Mouse (Mus musculus) hindbrain, embryonic 16.5 days (tissue): Measurements from ENCODE around the gene Gm21961. TPM values are rescaled to one million over a fixed set of nuclear protein-coding genes. Genes with fewer than 3 reads are reported as not detected.
"Not testable (repeated sequence)": the region's sequence is repeated elsewhere in the genome, so short reads cannot be mapped to it uniquely, and the experiment has no call there.

Experiments used
- ATAC-seq: fragments of 200-750 bp; cut with Nextera tagmentation; 2 replicates; pipeline ENCODE4 v1.8.0; 2017; ENCODE audit warnings: moderate TSS enrichment, moderate library complexity
- H3K27ac ChIP-seq: fragments of 300-500 bp; sonication (generic); 2 replicates; pipeline ENCODE4 v1.5.1; 2014; ENCODE audit warnings: low read depth, mild to moderate bottlenecking, control low read depth, low read length, moderate library complexity
- H3K27me3 ChIP-seq: fragments of 300-500 bp; sonication (generic); replicated peaks from 2 replicates; pipeline ENCODE4 v1.6.1; 2014; ENCODE audit warnings: low read length; ENCODE audit not compliant: control insufficient read depth, insufficient read depth
- H3K36me3 ChIP-seq: fragments of 300-500 bp; sonication (generic); 2 replicates; pipeline ENCODE4 v1.6.1; 2014; ENCODE audit warnings: mild to moderate bottlenecking, low read length, moderate library complexity, mixed read lengths; ENCODE audit not compliant: control insufficient read depth, insufficient read depth
- H3K4me1 ChIP-seq: fragments of 300-500 bp; sonication (generic); 2 replicates; pipeline ENCODE4 v1.6.1; 2014; ENCODE audit warnings: low read depth, low read length; ENCODE audit not compliant: control insufficient read depth, insufficient read depth
- H3K4me2 ChIP-seq: fragments of 300-500 bp; sonication (generic); 2 replicates; pipeline ENCODE4 v1.6.1; 2014; ENCODE audit warnings: mild to moderate bottlenecking, low read length, control low read depth, moderate library complexity
- H3K4me3 ChIP-seq: fragments of 300-500 bp; sonication (generic); 2 replicates; pipeline ENCODE4 v1.5.1; 2014; ENCODE audit warnings: mild to moderate bottlenecking, low read length, control low read depth, moderate library complexity
- H3K9ac ChIP-seq: fragments of 300-500 bp; sonication (generic); 2 replicates; pipeline ENCODE4 v1.6.1; 2014; ENCODE audit warnings: low read depth, mild to moderate bottlenecking, control low read depth, low read length, moderate library complexity
- H3K9me3 ChIP-seq: fragments of 300-500 bp; sonication (generic); 2 replicates; pipeline ENCODE4 v1.6.1; 2014; ENCODE audit warnings: mild to moderate bottlenecking, low read length, moderate library complexity; ENCODE audit not compliant: control insufficient read depth
- WGBS: fragments of 180-500 bp; shearing (Covaris S2); extraction: QIAGEN DNeasy Blood & Tissue Kit; methylation state at CpG from one replicate; pipeline ENCODE4 v1.1.7; 2014; 5-methylcytosine and 5-hydroxymethylcytosine counted together
- polyA plus RNA-seq: library from polyadenylated mRNA; unstranded; fragments of >200 nt; fragmentation: Nextera tagmentation; extraction: Ambion mirVana; gene quantifications from 2 replicates; pipeline ENCODE4 v1.2.1, GENCODE M21; 2015

Gene Gm21961
- polyA plus RNA-seq: not detected in 2 replicates

DNA sequence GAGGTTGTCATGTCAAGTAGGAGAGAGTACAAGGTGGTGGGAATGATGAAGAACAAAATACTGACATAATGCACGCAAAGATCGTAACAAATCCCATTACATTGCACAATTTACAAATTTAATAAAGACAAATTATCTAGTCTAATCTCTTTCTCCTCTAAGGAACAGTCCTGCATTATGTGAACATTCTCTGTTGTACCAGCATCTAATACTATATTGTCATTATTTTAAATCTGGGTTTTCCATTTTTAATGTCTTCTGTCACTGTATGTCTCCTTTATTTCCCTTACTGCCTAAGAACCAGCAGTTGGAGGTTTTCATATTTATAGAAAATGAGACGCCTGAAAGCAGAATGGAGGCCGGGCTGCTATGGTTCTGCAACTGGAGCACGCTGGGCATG, at the start of gene Gm21961:
Gm21961 (minus strand) TSS at position 101 of the 400 bp plus-strand sequence.
- no peaks in the 10 kb centered on the region for H3K27me3 ChIP-seq
- no peak within 1 kb of the TSS for H3K9ac ChIP-seq
- 93% methylated on average over 5 of the region's 5 CpGs for WGBS
- H3K4me1 ChIP-seq: no peaks in the 10 kb centered on the region
- no peak within 1 kb of the TSS for H3K27ac ChIP-seq
- H3K4me3 ChIP-seq: no peak within 1 kb of the TSS
- no peaks in the 10 kb centered on the region for H3K36me3 ChIP-seq
- no peak within 1 kb of the TSS for H3K4me2 ChIP-seq
- no peaks in the 10 kb centered on the region for H3K9me3 ChIP-seq
- ATAC-seq: no peak

DNA sequence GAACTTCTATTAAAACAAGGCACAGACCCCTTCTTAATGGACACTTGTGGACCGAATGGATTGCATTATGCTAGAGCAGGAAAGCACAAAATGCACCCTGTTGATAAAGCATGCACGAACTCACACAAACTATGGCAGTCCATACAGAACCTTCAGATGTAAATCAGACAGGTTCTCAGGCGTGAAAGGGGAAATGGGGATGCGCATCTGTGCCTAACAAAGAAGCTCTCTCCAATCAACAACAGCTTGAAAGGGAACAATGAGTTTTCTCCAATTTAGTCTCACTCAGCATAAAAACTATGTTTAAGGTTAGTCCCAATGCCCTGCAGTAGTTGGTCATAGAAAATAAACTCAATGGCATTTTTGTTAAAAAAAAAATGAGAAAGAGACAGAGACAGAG, 27.3 kb upstream of the Gm21961 start:
- H3K27me3 ChIP-seq: no peaks in the 10 kb centered on the region
- H3K36me3 ChIP-seq: no peaks in the 10 kb centered on the region
- no peaks in the 10 kb centered on the region for H3K9me3 ChIP-seq
- no peak overlapping the region for H3K4me2 ChIP-seq
- no peak for ATAC-seq
- H3K4me3 ChIP-seq: no peak overlapping the region
- H3K9ac ChIP-seq: no peak overlapping the region
- 21% methylated on average over 4 of the region's 4 CpGs for WGBS
- no peaks in the 10 kb centered on the region for H3K4me1 ChIP-seq
- H3K27ac ChIP-seq: no peak overlapping the region

DNA sequence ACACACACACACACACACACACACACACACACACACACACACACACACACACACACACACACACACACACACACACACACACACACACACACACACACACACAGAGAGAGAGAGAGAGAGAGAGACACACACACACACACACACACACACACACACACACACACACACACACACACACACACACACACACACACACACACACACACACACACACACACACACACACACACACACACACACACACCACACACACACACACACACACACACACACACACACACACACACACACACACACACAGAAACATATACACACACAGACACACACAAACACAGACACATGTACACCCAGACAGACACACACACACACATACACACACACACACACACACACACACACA, 24.5 kb upstream of the Gm21961 start:
- H3K9me3 ChIP-seq, H3K4me3 ChIP-seq, ATAC-seq, H3K27ac ChIP-seq, H3K4me1 ChIP-seq, H3K36me3 ChIP-seq, H3K4me2 ChIP-seq, H3K27me3 ChIP-seq, H3K9ac ChIP-seq: not testable (repeated sequence)

DNA sequence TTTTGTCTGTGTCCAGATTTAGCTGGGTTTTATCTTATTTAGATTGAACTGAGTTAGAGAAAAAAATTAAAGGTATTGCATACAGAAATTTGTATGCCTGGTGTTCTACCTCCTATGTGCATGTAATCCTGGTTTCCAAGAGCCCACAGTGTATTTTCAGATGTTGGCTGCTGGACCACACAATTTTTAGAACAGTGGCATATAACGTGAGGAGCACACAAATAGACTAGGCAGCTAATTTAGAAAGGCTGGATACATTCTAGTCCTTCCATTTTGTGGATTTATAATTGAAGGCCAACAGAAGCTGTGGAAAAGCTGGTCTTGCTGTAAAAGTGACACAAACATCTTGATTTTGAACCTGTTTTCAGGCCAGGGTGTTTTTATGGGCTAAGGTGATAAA, 3.3 kb upstream of the Gm21961 start:
- Histone ChIP-seq H3K4me3 (no peak overlapping the region), H3K36me3 (no peaks in the 10 kb centered on the region), H3K9ac (no peak overlapping the region), H3K27ac (no peak overlapping the region), H3K4me2 (no peak overlapping the region), H3K4me1 (no peaks in the 10 kb centered on the region), H3K27me3 (no peaks in the 10 kb centered on the region), H3K9me3 (no peaks in the 10 kb centered on the region)
- no peak for ATAC-seq
- WGBS: 75% methylated on average over 1 of the region's 1 CpGs

DNA sequence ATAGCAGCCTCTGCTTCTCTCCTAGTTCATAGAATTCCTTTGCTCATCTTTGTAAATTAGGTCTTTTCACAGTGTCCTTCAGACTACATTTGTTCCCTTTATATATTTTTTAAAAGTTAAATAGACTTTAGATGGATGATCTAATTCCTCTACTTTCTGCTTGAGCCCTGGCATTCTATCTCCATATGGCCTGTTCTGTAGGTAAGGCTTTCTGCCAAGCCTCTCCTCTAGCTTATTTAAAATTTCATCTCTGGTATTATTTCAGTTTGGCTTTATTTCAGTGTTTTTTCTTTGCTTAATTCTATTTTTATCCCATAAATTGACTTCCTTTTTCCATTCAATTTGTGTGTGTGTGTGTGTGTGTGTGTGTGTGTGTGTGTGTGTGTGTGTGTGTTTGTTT, 8.5 kb downstream of the Gm21961 start:
- H3K9ac ChIP-seq: no peak overlapping the region
- H3K27me3 ChIP-seq: no peaks in the 10 kb centered on the region
- H3K4me1 ChIP-seq: no peaks in the 10 kb centered on the region
- no peak overlapping the region for H3K27ac ChIP-seq
- H3K9me3 ChIP-seq: no peaks in the 10 kb centered on the region
- H3K36me3 ChIP-seq: no peaks in the 10 kb centered on the region
- no peak overlapping the region for H3K4me2 ChIP-seq
- H3K4me3 ChIP-seq: no peak overlapping the region
- no peak for ATAC-seq

DNA sequence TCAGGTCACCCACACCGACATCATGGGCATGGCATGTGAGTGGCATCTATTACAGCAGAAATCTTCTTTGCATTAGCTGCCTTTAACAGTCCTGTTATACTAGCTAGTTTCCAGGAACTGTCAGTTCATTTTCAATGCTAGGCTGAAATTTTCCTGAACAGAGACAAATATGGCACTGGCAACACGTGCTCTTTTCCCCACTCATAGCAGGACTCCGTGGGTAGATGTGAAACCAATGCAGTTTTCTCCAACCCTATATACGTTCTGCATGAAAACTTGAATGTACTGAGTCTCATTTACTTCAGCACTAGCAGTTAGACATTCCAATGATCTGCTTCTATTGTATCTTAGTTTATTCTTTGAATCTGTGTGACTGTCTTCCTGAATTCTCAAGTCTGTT, 20.2 kb downstream of the Gm21961 start:
- Histone ChIP-seq H3K4me1 (no peaks in the 10 kb centered on the region), H3K9me3 (no peaks in the 10 kb centered on the region), H3K36me3 (no peaks in the 10 kb centered on the region), H3K4me2 (no peak overlapping the region), H3K27me3 (no peaks in the 10 kb centered on the region), H3K27ac (no peak overlapping the region), H3K9ac (no peak overlapping the region), H3K4me3 (no peak overlapping the region)
- no peak for ATAC-seq
- WGBS: 81% methylated on average over 4 of the region's 4 CpGs

DNA sequence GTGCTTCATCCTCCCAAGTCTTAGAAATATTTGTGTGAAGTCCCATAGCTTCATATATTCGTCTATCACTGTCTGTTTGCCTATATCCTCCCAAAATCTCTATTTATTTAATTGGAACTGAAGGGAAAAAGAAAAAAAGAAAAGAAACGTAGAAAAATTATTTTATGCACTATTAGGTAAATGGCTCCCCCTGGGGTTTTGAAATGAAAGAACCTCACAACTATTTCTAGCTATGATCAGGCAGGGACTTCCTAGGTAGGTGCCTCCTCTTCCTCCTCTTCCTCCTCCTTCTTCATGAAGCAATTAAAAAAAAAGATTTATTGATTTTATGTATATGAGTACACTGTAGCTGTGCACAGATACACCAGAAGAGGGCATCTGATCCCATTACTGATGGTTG, 34.7 kb downstream of the Gm21961 start:
- no peaks in the 10 kb centered on the region for H3K27me3 ChIP-seq
- no peak overlapping the region for H3K4me2 ChIP-seq
- ATAC-seq: no peak
- no peak overlapping the region for H3K9ac ChIP-seq
- no peaks in the 10 kb centered on the region for H3K36me3 ChIP-seq
- no peak overlapping the region for H3K27ac ChIP-seq
- WGBS: 81% methylated on average over 2 of the region's 2 CpGs
- no peaks in the 10 kb centered on the region for H3K4me1 ChIP-seq
- no peaks in the 10 kb centered on the region for H3K9me3 ChIP-seq
- no peak overlapping the region for H3K4me3 ChIP-seq

DNA sequence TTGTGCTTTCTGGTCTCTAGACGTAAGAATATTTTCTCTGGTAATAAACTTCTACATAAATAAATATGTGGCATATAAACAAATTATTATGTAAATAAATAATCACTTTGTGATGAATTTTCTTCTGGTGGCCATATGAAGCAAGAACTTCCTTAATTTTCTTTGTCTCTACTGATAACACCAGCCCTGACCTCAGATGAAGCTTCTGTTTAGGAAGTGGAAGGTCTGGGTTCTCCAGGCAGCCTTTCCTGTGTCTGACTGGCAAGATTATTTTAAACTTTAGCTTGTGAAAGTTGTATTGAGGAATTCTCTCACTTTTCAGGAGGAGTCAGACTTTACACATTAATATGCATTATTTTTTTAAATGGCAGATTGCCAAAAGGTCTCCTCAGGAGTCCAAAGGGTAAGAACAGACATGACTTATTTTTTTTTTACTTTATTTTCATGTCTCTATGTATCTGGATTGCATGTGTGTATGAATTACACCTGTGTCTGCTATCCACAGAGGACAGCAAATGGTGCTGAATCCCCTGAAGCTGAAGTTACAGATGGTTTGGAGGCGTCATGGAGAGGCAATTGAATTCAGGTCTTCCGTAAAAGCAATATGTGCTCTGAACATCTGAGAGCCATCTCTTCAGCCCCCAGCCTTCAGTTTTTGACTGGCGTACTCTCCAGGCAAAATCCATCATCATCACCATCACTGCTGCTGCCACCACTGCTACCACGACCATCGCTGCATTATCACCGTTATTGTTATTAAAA, 38.5 kb downstream of the Gm21961 start:
- ATAC-seq: no peak
- H3K9me3 ChIP-seq: no peaks in the 10 kb centered on the region
- no peak overlapping the region for H3K4me2 ChIP-seq

More for the DNA sequence above, 38.5 kb downstream of the Gm21961 start:
- Histone ChIP-seq H3K4me1 (no peaks in the 10 kb centered on the region), H3K4me3 (no peak overlapping the region), H3K27me3 (no peaks in the 10 kb centered on the region), H3K27ac (no peak overlapping the region), H3K9ac (no peak overlapping the region), H3K36me3 (no peaks in the 10 kb centered on the region)
- 87% methylated on average over 7 of the region's 7 CpGs for WGBS
